Mouse (Mus musculus) mouse trophoblast stem cell (cell line): ENCODE data around the gene Ncbp1.

Experiments used
- in situ Hi-C, 2 experiments: fragments of 300-500 bp; cut with MseI, MboI; formaldehyde crosslinking; loops; 2 replicates in 1 of 2; 3 replicates in 1 of 2; pipeline ENCODE4 v1.15.1; 2025

Ncbp1 gene

DNA sequence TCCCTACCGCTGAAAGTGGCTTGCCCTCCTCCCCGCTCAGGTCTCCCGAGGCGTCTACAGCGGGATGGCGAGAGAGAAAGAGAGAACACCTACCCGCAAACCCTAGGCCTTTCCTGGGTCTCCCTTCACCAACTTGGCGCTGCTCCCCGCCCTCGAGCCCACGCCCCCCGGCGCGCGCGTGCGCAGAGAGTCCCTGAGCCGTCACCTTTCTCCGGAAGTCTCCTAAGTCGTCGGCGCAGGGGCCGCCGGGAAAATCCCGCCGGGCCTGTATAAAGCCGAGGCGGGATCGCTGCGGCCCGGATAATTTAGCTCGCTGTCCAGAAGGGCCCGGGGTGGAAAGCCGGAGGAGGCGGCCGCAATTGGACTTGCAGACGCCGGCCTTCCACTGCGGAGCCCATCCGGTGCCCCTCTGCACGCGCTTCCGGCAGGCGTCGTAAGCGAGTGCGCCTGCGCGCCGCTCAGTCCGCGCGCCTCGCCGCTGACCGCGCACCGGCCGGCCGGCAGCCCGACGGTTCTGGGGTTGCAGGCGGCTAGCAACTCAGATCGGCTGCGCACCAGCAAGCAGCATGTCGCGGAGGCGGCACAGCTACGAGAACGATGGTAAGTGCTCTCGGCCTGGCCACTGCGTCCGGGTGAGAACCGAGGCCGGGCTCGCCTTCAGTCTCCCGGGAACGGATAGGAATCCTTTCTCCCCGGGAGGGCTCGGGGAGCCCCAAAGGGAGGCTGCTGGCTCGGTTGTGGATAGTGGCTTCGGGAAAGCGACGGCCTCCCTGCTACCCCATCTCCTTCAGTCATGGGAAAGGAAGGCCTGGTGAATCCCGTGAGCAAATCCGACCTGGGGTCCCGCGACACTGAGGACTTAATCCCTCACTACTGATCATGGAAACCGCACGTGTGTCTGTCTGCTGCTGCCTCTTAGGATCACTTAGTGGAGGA, at the start of gene Ncbp1, which contains the start of gene Tstd2:
Ncbp1 (plus strand) TSS at position 327 of the 936 bp plus-strand sequence.
Tstd2 (minus strand) TSS at position 408 of the 936 bp plus-strand sequence.
- in situ Hi-C loops, result no loop called here

- in situ Hi-C loops, result no loop called here
Observed at GRCm38 (mm10) chr4:46089524-46090125, 48.8 kb upstream of the Ncbp1 start.

DNA sequence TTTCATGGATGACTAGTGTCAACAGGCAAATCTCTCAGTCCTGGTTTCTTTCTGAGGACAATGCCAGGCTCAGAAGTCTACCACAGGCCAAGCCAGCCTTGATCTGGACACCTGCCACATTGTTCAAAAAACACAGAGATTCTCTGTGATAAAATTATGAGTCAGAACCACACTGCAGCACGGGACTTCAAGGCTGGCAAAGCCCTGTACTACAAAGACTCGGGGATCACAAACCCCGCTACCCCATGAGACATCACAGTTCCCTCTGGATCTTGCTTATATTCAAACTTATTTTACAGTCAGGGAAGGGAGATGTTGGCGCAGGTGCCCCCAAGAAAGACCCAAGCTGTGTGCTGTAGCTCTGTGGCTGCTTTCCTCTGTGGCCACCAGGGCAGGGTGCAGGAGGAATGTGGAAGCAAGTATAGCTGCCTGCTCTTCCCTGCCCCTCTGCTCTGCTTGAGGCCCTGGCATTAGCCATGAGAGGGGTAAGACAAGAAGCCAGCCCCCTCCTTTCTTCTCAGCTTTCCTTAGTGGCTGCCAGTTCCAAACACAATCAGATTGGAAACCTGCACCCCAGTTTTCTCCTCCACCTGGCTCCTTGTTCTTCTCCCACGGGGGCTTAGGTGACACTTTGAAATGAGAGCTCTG, 45.9 kb upstream of the Ncbp1 start:
- in situ Hi-C loops, result no loop called here

GRCm38 (mm10) chr4:46094916-46095825, 43.2 kb upstream of the Ncbp1 start:
- in situ Hi-C loops, result no loop called here

DNA sequence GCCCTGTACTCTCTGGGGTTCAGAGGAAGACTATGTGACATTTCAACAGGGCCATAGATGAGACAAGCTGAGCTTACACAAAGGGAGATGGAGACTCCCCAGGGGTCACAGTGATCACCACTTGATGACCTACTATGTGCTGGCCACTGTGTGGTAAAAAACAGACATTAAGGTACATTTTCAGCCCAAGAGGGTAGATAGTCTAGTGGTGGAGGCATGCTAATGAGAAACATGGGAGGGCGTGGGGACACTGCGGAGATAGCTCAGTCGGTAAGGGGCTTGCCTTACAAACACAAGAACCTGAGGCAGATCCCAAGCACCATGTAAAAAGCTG, 42.6 kb upstream of the Ncbp1 start:
- in situ Hi-C loops, result no loop called here

GRCm38 (mm10) chr4:46096546-46096945, 41.9 kb upstream of the Ncbp1 start:
- in situ Hi-C loops, result no loop called here

- in situ Hi-C loops, result no loop called here
Observed at GRCm38 (mm10) chr4:46097591-46097990, 40.8 kb upstream of the Ncbp1 start.

DNA sequence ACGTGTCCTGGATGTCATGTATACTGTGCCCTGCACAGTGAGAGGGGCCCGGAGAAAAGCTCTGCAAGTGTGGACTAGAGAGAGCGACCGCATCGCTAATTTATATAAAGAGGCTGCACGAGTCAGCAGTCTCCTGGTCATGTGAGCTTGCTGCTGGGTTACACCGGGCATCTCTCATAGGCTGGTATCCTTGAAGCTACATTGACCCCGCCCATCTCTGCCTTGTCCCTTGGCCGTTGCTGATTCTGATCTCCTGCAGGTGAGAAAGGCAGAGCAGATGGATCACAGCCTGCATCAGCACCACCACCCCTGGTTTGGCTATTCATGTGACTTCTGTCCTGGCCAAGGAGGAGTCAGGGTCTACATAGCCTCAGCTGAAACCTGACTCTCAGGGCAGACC, 39.3 kb upstream of the Ncbp1 start:
- in situ Hi-C loops, result no loop called here

DNA sequence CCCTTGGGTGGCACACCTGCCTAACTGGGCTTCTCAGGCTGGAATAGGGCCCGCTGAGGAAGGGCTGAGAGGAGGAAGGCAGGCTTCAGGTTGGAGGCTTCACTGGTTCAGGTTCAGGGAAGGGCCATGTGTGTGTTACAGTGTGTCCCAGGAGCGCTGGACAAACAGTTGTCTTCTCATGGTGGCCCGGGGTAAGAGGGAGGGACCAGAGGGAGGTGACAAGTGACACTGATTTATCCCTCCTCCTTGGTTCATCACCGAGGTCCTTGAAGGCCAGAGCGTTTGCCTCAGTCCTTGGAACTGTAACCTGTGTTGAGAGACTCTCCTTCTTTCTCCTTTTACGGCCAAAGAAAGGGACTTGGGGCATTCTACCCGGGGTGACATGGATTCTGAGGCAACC, 37.9 kb upstream of the Ncbp1 start:
- in situ Hi-C loops, result no loop called here

DNA sequence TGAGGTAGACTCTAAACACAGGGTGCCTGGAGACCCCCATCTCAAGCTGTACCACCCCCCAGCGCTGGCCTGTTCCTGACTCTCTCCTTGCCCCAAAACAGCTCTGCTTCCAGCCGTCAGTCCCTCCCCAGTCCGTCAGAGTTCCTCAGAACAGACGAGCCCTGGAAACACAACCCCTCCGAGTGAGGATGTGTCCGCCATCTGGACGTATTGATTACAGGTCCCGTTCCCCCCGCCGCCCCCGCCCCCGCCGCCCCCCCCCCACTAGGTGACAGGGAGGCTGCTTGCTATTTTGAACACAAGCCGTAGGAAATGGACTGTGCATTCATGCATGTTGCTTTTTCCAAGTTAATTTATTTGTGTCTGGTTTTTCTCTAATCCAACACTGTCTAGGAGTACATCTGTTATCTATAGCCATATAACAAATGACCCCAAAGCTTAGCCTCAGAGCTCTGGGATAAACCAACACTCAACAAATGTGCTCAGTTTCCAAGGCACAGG, 37.2 kb upstream of the Ncbp1 start:
- in situ Hi-C loops, result no loop called here

DNA sequence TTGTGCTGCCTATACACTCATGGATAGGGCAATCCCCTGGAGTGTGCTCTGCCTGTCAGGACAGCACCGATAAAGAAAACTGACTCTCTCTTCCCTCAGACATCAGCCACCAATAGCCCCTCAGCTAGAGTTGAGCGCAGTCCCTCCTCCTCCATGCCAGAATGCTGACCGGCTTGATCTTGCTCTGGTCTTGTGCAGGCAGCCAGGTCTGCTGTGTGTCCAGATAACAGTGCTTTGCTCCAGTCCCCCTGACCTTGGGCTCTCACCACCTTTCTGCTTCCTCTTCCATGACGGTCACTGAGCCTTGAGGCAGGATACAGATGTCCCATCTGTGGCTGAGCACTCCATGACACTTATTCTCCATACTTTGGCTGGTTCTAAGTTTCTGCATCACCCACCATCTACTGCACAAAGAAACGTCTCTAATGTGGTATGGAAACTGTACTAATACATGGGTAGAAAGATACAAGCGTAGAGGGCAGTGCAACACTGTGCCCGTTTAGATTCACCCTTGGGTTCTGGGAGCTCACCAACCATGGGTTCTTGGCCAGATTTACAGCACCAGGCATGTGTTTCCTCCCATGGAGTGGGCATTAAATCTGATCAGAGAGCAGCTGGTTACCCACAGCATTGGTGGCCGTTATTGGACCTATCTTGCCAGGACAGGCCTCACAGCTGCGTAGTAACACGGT, 36.2 kb upstream of the Ncbp1 start:
- in situ Hi-C loops, result no loop called here

- in situ Hi-C loops, result no loop called here
Observed at GRCm38 (mm10) chr4:46110084-46110483, 28.3 kb upstream of the Ncbp1 start.

DNA sequence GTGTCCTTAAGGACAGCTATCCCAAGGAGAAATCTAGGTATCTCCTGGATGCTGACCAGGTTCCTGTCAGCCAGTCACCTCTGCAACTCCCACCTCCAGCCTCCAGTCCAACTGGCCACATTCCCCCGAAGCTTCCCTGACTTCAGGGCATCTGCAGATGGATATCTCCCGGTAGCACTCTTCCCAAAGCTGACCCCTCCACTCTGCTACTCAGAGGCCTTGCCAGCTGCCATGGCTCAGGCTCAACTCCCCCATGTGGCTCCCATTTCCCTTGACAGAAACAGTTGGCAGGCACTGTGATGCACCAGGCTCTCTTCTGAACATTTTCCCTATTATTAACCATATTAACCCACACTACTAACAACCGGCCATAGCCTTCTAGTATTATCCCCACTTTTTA, 27.1 kb upstream of the Ncbp1 start:
- in situ Hi-C loops, result no loop called here

GRCm38 (mm10) chr4:46115308-46115707, 23.1 kb upstream of the Ncbp1 start:
- in situ Hi-C loops, result no loop called here

DNA sequence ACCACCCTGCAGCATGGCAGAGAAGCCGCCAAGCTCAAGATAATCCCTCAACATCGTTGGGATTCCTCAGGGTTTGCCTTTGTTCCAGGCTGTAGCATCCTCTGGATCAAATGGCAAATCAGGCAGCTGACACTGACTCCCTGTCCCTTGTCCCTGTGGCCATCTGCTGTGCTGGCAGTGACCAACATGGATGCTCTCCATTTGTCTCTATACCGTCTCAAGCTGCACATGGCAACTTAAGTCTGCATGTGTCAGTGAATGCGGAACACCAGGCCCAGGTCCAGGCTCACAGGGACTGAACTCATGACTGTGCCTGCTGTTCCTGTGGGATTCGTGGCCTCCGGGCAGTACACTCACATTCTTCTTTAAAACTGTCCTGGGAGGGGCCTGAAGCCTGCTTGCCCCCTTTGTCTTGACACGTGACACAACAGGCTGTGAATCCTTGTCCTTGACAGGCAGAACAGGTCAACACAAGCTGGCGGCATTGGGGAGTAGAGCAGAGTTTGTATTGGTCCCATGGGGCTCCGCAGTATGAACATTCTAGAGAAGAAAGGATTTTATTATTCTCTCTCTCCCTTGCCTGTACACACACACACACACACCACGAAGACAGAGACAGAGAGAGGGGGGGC, 21.8 kb upstream of the Ncbp1 start:
- in situ Hi-C loops, result no loop called here

GRCm38 (mm10) chr4:46117536-46117935, 20.9 kb upstream of the Ncbp1 start:
- in situ Hi-C loops, result no loop called here

- in situ Hi-C loops, result no loop called here
Observed at GRCm38 (mm10) chr4:46119514-46120094, 18.8 kb upstream of the Ncbp1 start.

DNA sequence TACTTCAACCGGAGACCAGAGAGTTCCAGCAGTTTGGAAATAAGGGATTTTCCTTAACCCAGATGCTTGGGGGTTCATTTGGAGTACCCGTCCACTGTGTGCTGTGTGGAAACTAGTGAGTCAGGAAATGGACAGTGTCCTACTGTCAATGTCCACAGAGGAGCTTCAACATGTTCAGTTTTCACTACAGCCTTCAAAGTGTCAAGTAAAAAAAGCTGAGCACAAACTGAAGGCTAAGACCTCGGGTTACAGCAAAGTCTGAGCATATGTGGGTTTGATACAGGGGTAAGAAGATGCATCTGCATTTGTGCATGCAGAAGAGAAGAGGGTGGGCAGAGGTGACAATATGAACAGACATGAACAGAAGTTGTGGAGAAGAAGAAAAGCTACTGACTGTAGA, 17.6 kb upstream of the Ncbp1 start:
- in situ Hi-C loops, result no loop called here

- in situ Hi-C loops, result no loop called here
Observed at GRCm38 (mm10) chr4:46123358-46123757, 15.1 kb upstream of the Ncbp1 start.

- in situ Hi-C loops, result no loop called here
Observed at GRCm38 (mm10) chr4:46126541-46126940, 11.9 kb upstream of the Ncbp1 start.
